Mouse (Mus musculus) cerebral cortex, adult 2 months (tissue): ENCODE data around the gene Gm21885.

Experiments
- WGBS: fragments of 180-500 bp; shearing (Covaris S2); methylation state at CpG from one replicate; pipeline ENCODE4 v1.1.7; 2018; 5-methylcytosine and 5-hydroxymethylcytosine counted together

Gene Gm21885

DNA sequence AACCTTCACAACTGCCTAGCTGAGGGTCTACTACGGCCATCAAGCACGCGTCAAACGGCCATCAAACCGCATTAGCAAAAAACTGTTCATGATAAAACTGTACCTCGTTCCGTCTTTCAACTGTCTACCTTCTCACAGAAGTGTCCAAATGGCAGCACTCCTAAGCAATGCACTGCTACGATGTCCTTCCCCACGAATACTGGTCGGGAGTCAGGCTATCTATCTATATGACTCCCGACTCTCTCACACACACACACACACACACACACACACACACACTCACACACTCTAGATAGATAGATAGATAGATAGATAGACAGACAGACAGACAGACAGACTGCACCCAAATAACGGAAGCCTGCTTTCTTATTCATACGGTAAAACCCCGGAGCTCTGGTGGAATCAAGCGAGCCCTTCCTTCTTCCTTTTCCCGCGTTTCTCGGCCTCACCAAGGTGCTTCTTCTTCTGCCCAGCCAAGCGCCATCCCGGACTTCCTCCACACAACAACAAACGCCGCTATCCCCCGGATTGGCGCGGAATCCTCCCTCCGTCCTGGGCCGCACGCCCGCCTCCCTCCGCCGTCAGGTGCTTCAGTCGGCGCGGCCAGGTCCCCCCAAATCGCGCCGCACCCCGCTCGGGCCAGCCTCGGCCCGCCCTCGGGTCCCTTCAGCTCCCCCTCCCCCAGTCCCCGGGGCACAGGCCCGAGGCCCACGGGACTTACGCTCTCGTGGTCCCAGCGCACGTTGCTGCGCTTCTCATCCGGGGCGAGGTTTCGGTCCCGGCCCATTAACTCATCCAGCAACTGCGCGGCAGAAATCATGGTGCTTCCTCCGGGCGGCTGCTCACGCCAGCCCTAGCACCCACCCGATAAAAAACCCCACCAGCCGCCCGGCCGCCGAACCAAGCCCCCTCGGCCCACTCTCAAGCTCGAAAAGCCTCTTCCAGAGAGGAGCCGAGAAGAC lies 39.6 kb downstream of the Gm21885 start:
- under 1% methylated on average over 67 of the region's 67 CpGs for WGBS

DNA sequence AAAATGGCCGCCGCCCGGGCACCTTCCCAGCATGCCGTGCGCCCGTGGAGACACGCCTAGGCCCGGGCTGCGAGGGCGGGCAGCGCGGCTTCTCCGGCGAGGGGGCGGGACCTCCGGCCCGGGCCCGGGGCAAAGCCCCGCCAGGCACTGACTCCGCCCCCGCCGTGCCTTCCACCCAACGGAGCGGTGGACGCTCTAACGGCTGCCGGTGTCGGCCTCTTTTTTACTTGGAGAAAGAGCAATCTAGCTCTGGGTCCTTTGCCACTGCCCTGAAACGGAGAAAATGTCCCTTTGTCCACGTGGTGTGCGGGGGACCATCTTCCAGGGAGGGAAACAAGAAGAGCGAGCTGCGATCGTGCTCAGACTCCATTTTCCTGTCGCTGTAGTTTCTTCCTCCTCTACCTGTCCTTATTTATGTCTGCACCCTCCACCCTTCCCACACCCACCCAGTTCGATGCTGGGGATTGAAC lies 40.3 kb downstream of the Gm21885 start, which contains the start of gene Luc7l3:
Luc7l3 (minus strand) TSS at position 58 of the 470 bp plus-strand sequence.
- under 1% methylated on average over 36 of the region's 36 CpGs for WGBS

DNA sequence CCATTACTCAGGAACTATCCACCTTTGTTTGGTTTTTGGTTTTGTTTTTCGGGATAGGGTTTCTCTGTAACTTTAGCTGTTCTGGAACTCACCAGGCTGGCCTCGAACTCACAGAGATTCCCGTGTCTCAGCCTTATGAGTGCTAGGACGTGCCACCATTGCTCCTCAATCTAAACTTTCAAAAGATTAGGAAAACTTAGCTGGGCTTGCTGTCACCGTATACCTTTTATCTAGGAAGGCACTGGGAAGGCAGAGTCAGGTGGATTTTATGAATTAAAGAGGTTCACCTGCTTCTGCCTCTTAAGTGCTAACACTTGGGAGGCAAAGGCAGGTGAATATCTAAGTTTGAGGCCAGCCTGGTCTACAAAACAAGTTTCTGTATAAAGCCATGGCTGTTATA lies 41.0 kb downstream of the Gm21885 start:
- 53% methylated on average over 5 of the region's 5 CpGs for WGBS

DNA sequence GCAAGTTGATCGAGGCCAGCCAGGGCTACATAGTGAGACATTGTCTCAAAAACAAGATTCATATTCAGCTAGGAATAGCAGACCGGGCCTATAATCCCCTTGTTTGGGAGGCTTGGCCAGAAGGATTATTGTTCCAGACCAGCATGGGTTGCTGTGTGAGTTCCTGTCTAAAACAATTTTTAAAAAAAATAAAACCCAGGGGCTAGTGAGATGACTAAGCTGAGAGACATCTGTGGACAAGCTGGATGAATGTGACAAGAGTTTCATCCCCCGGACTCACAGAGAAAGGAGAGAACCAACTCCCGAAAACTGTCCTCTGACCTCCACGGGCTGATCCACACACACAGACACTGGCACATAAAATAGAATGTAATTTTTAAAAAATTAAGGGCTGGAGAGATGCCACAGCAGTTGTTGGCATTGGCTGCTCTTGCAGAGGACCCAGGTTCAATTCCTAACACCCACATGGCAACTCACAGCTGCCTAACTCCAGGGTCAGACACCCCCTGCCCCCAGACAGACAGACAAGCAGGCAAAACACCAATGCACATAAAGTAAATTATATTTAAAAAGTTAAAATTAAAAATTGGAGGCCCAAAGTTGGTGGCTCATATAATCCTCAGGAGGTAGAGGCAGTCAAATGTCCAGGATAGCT lies 41.7 kb downstream of the Gm21885 start:
- WGBS, result 56% methylated on average over 5 of the region's 5 CpGs

DNA sequence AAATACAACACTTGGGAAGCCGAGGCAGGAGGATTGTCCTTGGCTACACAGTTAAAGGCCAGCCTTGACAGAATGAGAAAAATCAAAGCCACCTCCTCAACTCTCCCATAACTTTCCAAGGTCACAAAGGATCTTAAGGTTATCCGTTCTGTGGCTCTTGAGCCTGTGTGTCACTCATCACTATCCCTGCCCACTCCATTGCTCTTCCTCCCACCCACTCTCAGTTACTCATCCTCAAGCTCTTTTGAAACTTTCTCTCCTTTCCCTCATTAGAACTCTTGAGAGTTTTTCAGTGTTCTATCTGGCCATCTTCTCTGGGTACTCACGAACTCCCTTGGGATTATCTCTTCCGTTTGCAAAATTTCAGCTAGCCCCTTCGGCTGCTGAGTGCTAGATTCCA lies 42.9 kb downstream of the Gm21885 start:
- WGBS, result 83% methylated on average over 5 of the region's 5 CpGs

DNA sequence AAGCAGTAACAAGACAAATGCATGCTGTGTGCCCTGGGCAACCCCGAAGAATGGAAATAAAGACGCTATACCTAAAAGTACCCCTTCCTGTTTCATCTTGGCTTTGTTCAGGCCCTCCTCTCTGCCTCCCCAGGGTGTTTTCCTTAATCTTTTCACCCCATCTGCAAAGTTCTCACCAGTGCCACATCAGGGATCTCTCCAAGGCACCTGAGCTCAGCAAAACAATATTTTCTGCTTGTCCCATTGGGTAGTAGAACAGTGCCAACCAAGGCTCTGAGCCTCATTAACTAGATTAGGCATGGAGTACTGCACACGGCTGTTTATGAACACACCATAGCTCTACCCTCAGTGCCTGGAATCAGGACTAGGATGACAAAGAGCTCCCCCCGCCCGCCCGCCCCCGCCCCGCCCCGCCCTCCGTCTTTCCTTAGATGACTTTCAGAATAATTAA lies 45.3 kb downstream of the Gm21885 start:
- WGBS, result under 1% methylated on average over 10 of the region's 10 CpGs

DNA sequence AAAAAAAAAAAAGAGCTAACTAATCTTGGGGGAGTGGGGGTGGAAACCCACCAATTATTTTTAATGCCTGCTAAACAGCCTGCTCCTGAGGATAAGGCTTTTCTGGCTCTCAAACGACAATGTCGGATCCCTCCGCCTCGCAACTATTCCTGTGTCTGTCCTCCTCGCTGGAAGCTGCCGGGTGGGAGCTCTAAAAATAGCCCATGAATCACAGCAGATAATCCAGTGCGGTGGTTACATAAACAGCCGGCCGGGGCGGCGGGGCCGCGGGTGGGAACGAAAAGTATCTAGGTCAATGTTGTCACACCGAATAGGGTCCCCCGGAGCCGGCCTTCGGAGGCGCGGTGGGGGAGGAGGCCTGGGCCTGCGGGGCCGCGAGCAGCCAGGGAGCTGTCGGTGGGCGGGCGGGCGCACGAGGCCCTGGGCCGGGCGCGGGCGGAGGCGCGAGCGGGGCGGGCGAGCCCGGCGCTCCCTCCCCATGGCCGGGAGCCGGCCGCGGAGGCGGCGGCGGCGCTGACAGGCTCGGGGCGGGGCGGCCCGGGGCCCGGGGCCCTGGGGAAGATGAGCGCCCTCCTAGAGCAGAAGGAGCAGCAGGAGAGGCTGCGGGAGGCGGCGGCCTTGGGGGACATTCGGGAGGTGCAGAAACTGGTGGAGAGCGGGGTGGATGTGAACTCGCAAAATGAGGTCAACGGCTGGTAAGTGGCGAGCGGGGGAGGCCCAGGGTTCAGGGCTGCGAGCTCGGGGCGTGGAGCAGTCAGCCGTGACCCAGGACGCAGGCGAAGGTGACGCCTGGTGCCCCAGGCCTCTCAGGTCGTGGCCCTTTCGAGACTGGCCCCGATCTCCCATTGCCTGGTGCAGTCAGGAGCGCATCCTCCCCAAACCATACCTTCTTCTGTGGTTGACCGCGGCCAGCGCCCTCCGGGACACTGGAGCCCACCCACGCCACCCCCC lies 46.3 kb downstream of the Gm21885 start, which contains the start of gene Ankrd40:
Ankrd40 (plus strand) TSS at position 309 of the 951 bp plus-strand sequence.
- under 1% methylated on average over 78 of the region's 78 CpGs for WGBS

DNA sequence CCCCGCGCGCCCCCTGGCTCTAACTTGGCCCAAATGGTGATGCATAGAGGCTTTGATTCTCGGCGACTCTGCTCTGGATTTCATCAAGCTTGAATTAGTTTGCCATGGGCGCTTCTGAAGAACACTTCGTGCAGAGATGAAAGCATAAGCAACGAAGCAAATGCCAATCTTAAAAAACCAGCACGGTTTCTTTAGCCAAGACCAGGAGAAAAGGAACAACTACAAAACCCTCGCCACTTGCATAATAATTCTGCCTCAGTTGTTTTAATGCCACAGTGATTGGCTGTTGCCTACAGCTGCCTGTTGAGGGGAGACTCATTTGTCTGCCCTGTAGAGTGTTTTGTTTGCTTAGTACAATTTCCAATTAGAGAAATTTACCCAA lies 47.0 kb downstream of the Gm21885 start:
- 2% methylated on average over 10 of the region's 10 CpGs for WGBS

DNA sequence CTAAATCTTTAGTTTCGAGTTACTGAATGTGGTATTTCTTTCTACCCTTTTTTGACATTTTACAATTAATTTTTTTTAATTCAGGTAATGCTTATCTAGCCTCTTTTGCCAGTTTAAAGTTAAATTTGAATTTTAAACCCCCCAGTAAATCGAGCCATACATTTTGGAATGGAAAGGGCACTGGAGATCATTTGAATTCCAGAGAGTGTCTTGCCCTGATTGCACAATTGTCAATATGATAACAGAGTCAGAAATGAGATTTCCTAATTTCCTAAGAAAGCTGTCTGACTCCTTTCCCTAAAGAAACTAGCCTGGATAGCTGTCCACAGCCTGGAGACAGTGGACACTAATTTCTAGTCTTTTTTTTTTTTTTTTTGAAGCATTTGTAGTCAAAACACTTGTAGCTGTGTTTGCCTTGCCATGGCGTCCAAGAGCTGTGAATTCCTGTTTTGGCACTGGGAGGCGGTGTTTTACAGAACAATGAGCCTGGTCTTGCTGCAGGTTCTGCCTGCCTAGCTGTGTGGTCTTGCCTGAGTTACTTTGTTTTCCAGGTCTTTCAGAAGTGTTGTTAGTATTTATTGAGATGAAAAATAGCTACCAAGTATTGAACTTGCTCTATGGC lies 47.7 kb downstream of the Gm21885 start:
- WGBS, result 18% methylated on average over 4 of the region's 4 CpGs

DNA sequence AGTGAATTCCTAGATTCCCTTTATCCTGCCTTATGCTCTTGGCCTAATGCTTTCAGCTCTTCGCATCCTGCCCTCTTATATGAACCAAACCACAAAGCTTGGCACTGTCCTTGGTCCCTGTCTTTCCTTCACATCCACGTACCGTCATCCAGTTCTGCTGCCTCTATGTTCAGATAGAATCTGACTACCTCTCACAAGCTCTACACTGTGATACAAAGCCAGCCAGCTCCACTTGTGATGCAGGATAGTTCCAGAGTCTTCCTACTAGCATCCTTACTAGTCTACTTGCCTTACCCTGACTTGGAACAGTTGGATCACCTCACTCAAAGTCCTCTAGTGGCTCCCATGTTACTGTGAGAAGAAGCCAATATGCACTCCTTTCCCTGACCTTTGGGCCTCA lies 48.5 kb downstream of the Gm21885 start:
- WGBS, result 46% methylated on average over 3 of the region's 3 CpGs

DNA sequence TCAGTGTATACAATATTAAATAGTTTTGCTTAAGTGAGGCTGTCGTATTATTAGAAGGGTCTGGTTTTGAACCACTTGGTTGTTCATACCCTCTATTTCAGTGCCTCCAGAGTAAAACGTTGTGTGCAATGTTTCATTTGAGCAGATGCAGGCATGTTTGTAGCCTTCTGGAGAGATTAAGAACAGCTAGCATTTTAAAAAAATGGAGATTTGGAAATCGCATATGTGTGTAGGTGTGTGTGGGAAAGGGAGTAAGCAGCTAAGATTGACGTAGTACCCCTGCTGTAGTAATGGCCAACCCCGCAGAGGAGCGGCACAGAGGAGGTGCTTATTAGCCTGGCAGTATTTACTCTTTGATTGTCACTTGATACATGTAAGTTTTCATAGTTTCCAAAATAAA lies 51.1 kb downstream of the Gm21885 start:
- WGBS, result 47% methylated on average over 6 of the region's 6 CpGs

DNA sequence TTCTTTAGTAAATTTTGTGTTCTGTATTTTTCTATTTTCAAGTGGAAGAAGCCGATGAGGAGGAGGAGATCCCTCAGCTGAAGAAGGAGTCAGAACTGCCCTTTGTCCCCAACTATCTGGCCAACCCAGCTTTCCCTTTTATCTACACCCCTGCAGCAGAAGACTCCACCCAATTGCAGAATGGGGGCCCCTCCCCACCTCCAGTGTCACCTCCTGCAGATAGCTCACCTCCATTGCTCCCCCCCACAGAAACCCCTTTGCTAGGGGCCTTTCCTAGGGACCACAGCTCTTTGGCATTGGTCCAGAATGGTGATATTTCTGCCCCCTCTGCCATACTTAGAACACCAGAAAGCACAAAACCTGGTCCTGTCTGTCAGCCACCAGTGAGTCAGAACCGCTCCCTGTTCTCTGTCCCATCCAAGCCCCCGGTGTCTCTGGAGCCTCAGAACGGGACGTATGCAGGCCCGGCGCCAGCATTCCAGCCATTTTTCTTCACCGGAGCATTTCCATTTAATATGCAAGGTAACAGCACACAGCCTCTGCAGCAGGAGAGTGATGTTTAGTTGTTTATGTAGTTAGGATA lies 52.8 kb downstream of the Gm21885 start:
- 74% methylated on average over 8 of the region's 8 CpGs for WGBS
